Mouse (Mus musculus) stomach, postnatal 0 days (tissue): ENCODE data around the gene Map2k4.

Experiments
- CTCF ChIP-seq: IDR thresholded peaks from 2 replicates; pipeline ENCODE4 v1.5.1; 2016; ENCODE audit warnings: antibody characterized with exemption, low read depth, mild to moderate bottlenecking, moderate library complexity
- EP300 ChIP-seq: optimal IDR thresholded peaks from 2 replicates; pipeline ENCODE3; 2016; ENCODE audit warnings: antibody characterized with exemption

- TF ChIP-seq CTCF (no peak), EP300 (no peak)
These were observed 53.4 kb downstream of the Map2k4 start for GRCm38 (mm10) chr11:65734656-65735055.
